Mouse (Mus musculus): ENCODE results near the gene Rexo4.

- TF ChIP-seq POLR2A (IDR thresholded peaks at IDR 0.05; ENCODE audit: borderline replicate concordance, control insufficient read depth, low read depth, low read length) (no peak), CTCF (IDR thresholded peaks at IDR 0.05; ENCODE audit: control insufficient read depth, insufficient read depth, low read length) (no peak)
Measured at GRCm38 (mm10) chr2:26952193-26952592, 12.0 kb downstream of the Rexo4 start.
